23 mouse cellular contexts compared by ENCODE assay signal in genomic region chr2:170829988-170830387, GRCm38 (mm10).
DNase-seq lines count a peak whose midpoint lies in the region; ATAC-seq and TF ChIP-seq lines count a peak whose summit lies in the region.
"Had no signal": no experiment of that assay in that cellular context is flagged by ENCODE, and none has a peak within 500 bp of the region (broad histone marks: within the 10 kb centered on the region; RNA-seq: fewer than 3 reads in every experiment).

No protein-coding gene starts in this region.

- peak; percentile 64 for ATAC-seq in forebrain, postnatal 0 days
- ATAC-seq in hindbrain, embryonic 13.5 days (ENCODE audit: low FRiP score) = no peak
- ATAC-seq in hindbrain, embryonic 14.5 days (ENCODE audit: low FRiP score) = no peak
- ATAC-seq: activated CD4-positive, CD25-positive, alpha-beta regulatory T cell, adult 4 months; intestine, embryonic 16.5 days; Patski had no signal

- H3K9me3 ChIP-seq in forebrain, postnatal 0 days (ENCODE audit: low read length) = no peaks in the 10 kb centered on the region
- no peaks in the 10 kb centered on the region for H3K9me3 ChIP-seq in forebrain, embryonic 10.5 days
- H3K9me3 ChIP-seq in hindbrain, embryonic 13.5 days = no peaks in the 10 kb centered on the region
- no peaks in the 10 kb centered on the region for H3K9me3 ChIP-seq in hindbrain, embryonic 14.5 days (ENCODE audit: control insufficient read depth, low read length)
- H3K9me3 ChIP-seq: embryonic facial prominence, embryonic 13.5 days; heart, embryonic 15.5 days; hindbrain, embryonic 15.5 days had no signal

- peak overlapping the region; percentile 69 for H3K27ac ChIP-seq in forebrain, postnatal 0 days (ENCODE audit: low read depth, low read length)
- H3K27ac ChIP-seq in forebrain, embryonic 10.5 days = no peak overlapping the region
- 0 out of 2 replicates have a peak overlapping the region, but pooled peaks have one; percentile 74 for H3K27ac ChIP-seq in hindbrain, embryonic 13.5 days
- no peak overlapping the region for H3K27ac ChIP-seq in hindbrain, embryonic 14.5 days
- H3K27ac ChIP-seq: embryonic facial prominence, embryonic 13.5 days; gastrocnemius, adult 2 months; heart, embryonic 15.5 days; hindbrain, embryonic 15.5 days had no signal

- intact Hi-C loops in gastrocnemius, postnatal 36 days (cut with DNase I) = no loop called here

- no peaks in the 10 kb centered on the region for H3K36me3 ChIP-seq in forebrain, postnatal 0 days (ENCODE audit: insufficient read depth)
- H3K36me3 ChIP-seq in forebrain, embryonic 10.5 days (replicated peaks) = no peaks in the 10 kb centered on the region
- H3K36me3 ChIP-seq in hindbrain, embryonic 13.5 days = no peaks in the 10 kb centered on the region
- H3K36me3 ChIP-seq in hindbrain, embryonic 14.5 days (replicated peaks; ENCODE audit: control insufficient read depth, insufficient read depth) = no peaks in the 10 kb centered on the region
- H3K36me3 ChIP-seq: embryonic facial prominence, embryonic 13.5 days; heart, embryonic 15.5 days; hindbrain, embryonic 15.5 days had no signal

- DNase-seq in forebrain, postnatal 0 days = peak; percentile 60
- DNase-seq in forebrain, embryonic 10.5 days (ENCODE audit: extremely low spot score, low spot score) = no peak
- DNase-seq in hindbrain, embryonic 14.5 days (ENCODE audit: low spot score) = no peak
- DNase-seq in right cerebral cortex, adult 18-20 months = peak; percentile 34
- no peak for DNase-seq in right cerebral cortex, postnatal 14 days
- no peak for DNase-seq in gastrocnemius, postnatal 36 days
- DNase-seq: adrenal gland, postnatal 14 days; cerebellum, adult 18-20 months; cerebellum, adult 9-11 months; cerebellum, postnatal 36 days; gastrocnemius, adult 2 months; gastrocnemius, postnatal 25 days; heart, adult 18-20 months; heart, postnatal 14 days had no signal

- H3K4me3 ChIP-seq in forebrain, postnatal 0 days (ENCODE audit: low read depth, low read length) = no peak overlapping the region
- H3K4me3 ChIP-seq in forebrain, embryonic 10.5 days = no peak overlapping the region
- H3K4me3 ChIP-seq in hindbrain, embryonic 13.5 days = no peak overlapping the region
- no peak overlapping the region for H3K4me3 ChIP-seq in hindbrain, embryonic 14.5 days (replicated peaks; ENCODE audit: low read length)
- H3K4me3 ChIP-seq: embryonic facial prominence, embryonic 13.5 days; gastrocnemius, adult 2 months; heart, embryonic 15.5 days; hindbrain, embryonic 15.5 days had no signal

- WGBS in forebrain, postnatal 0 days = 59% methylated on average over 14 of the region's 14 CpGs
- WGBS in forebrain, embryonic 10.5 days = 92% methylated on average over 14 of the region's 14 CpGs
- WGBS in hindbrain, embryonic 13.5 days = 61% methylated on average over 14 of the region's 14 CpGs
- WGBS in hindbrain, embryonic 14.5 days = 64% methylated on average over 14 of the region's 14 CpGs

- no peak overlapping the region for H3K9ac ChIP-seq in forebrain, postnatal 0 days
- H3K9ac ChIP-seq in hindbrain, embryonic 13.5 days = no peak overlapping the region
- H3K9ac ChIP-seq in hindbrain, embryonic 14.5 days = no peak overlapping the region
- H3K9ac ChIP-seq: embryonic facial prominence, embryonic 13.5 days; heart, embryonic 15.5 days; hindbrain, embryonic 15.5 days had no signal

- H3K27me3 ChIP-seq in forebrain, postnatal 0 days (ENCODE audit: insufficient read depth, low read length) = no peaks in the 10 kb centered on the region
- H3K27me3 ChIP-seq in forebrain, embryonic 10.5 days (ENCODE audit: poor library complexity, severe bottlenecking) = peaks cover 11% of the 10 kb centered on the region
- no peaks in the 10 kb centered on the region for H3K27me3 ChIP-seq in hindbrain, embryonic 13.5 days
- H3K27me3 ChIP-seq in hindbrain, embryonic 14.5 days (ENCODE audit: control insufficient read depth, insufficient read depth, low read length) = no peaks in the 10 kb centered on the region
- H3K27me3 ChIP-seq: CH12.LX; embryonic facial prominence, embryonic 13.5 days; heart, embryonic 15.5 days; hindbrain, embryonic 15.5 days; Patski had no signal

- peaks cover 15% of the 10 kb centered on the region for H3K4me1 ChIP-seq in forebrain, postnatal 0 days (ENCODE audit: insufficient read depth)
- 0 out of 2 replicates have a peak, but pooled peaks cover 7% of the 10 kb centered on the region for H3K4me1 ChIP-seq in forebrain, embryonic 10.5 days
- peaks cover 29% of the 10 kb centered on the region for H3K4me1 ChIP-seq in hindbrain, embryonic 13.5 days (replicated peaks)
- peaks cover 19% of the 10 kb centered on the region for H3K4me1 ChIP-seq in hindbrain, embryonic 14.5 days (replicated peaks; ENCODE audit: control insufficient read depth, insufficient read depth, low read length)
- H3K4me1 ChIP-seq: embryonic facial prominence, embryonic 13.5 days; heart, embryonic 15.5 days had no signal

- no peak for TF ChIP-seq CTCF in forebrain, postnatal 0 days (IDR thresholded peaks at IDR 0.05; ENCODE audit: low read depth)

- H3K4me2 ChIP-seq in forebrain, postnatal 0 days (ENCODE audit: low read depth) = no peak overlapping the region
- no peak overlapping the region for H3K4me2 ChIP-seq in hindbrain, embryonic 13.5 days
- no peak overlapping the region for H3K4me2 ChIP-seq in hindbrain, embryonic 14.5 days (replicated peaks)
- H3K4me2 ChIP-seq: embryonic facial prominence, embryonic 13.5 days; heart, embryonic 11.5 days; heart, embryonic 15.5 days; hindbrain, embryonic 15.5 days had no signal

Comparison
In these comparisons a context has a peak if more than half of its experiments do, and no peak if none do; other contexts are left out.
1. DNase-seq: peak in forebrain, postnatal 0 days (single experiment) and right cerebral cortex, adult 18-20 months (single experiment); none in forebrain, embryonic 10.5 days (single experiment), hindbrain, embryonic 14.5 days (single experiment), right cerebral cortex, postnatal 14 days (single experiment) and gastrocnemius, postnatal 36 days (0 of 2).
2. H3K27ac ChIP-seq: peak in forebrain, postnatal 0 days (single experiment) and hindbrain, embryonic 13.5 days (single experiment); none in forebrain, embryonic 10.5 days (single experiment) and hindbrain, embryonic 14.5 days (single experiment).